Mouse (Mus musculus) hindbrain, embryonic 10.5 days (tissue): Measurements from ENCODE around the gene Ganab. TPM values are rescaled to one million over a fixed set of nuclear protein-coding genes. Genes with fewer than 3 reads are reported as not detected.
A peak's percentile ranks its signal among the peaks of the same experiment; 100 is the strongest.

ENCODE experiments used
- DNase-seq: peaks from one replicate; pipeline ENCODE4 v3.0.0-alpha.2; 2017; ENCODE audit warnings: low spot score
- H3K27ac ChIP-seq: fragments of 300-500 bp; sonication (generic); 2 replicates; pipeline ENCODE4 v1.5.1; 2016; ENCODE audit warnings: mild to moderate bottlenecking, moderate library complexity
- H3K27me3 ChIP-seq: fragments of 300-500 bp; sonication (generic); 2 replicates; pipeline ENCODE4 v1.6.1; 2016; ENCODE audit warnings: mild to moderate bottlenecking; ENCODE audit not compliant: poor library complexity, insufficient read depth, severe bottlenecking
- H3K36me3 ChIP-seq: fragments of 300-500 bp; sonication (generic); 2 replicates; pipeline ENCODE4 v1.6.1; 2016; ENCODE audit warnings: mild to moderate bottlenecking, moderate library complexity
- H3K4me1 ChIP-seq: fragments of 300-500 bp; sonication (generic); replicated peaks from 2 replicates; pipeline ENCODE4 v1.6.1; 2016; ENCODE audit warnings: mild to moderate bottlenecking
- H3K4me3 ChIP-seq: fragments of 300-500 bp; sonication (generic); 2 replicates; pipeline ENCODE4 v1.5.1; 2016; ENCODE audit warnings: mild to moderate bottlenecking, moderate library complexity
- H3K9me3 ChIP-seq: fragments of 300-500 bp; sonication (generic); 2 replicates; pipeline ENCODE4 v1.6.1; 2016; ENCODE audit warnings: mild to moderate bottlenecking, moderate library complexity
- WGBS: fragments of 180-500 bp; shearing (Covaris S2); methylation state at CpG from one replicate; pipeline ENCODE4 v1.1.7; 2016; 5-methylcytosine and 5-hydroxymethylcytosine counted together
- polyA plus RNA-seq: library from polyadenylated mRNA; unstranded; fragments of >200 nt; fragmentation: Nextera tagmentation; extraction: Ambion mirVana; gene quantifications from 2 replicates; pipeline ENCODE4 v1.2.1, GENCODE M21; 2016

Gene Ganab
- polyA plus RNA-seq, 1 experiment from 2014 or later: 113 TPM

GRCm38 (mm10) chr19:8926766-8927165, 28.9 kb downstream of the Ganab start:
- Histone ChIP-seq H3K4me3 (no peak overlapping the region), H3K27ac (no peak overlapping the region)
- 82% methylated on average over 2 of the region's 2 CpGs for WGBS

GRCm38 (mm10) chr19:8927891-8928525, 30.1 kb downstream of the Ganab start:
- H3K36me3 ChIP-seq: peaks cover 54% of the 10 kb centered on the region
- 88% methylated on average over 12 of the region's 12 CpGs for WGBS
- DNase-seq: no peak
- H3K27me3 ChIP-seq: no peaks in the 10 kb centered on the region
- H3K9me3 ChIP-seq: no peaks in the 10 kb centered on the region
- no peak overlapping the region for H3K27ac ChIP-seq
- no peak overlapping the region for H3K4me3 ChIP-seq
- peaks cover 28% of the 10 kb centered on the region for H3K4me1 ChIP-seq

More at GRCm38 (mm10) chr19:8926766-8927165, 28.9 kb downstream of the Ganab start:
- Histone ChIP-seq H3K36me3 (peaks cover 59% of the 10 kb centered on the region), H3K27me3 (no peaks in the 10 kb centered on the region), H3K4me1 (peaks cover 30% of the 10 kb centered on the region), H3K9me3 (no peaks in the 10 kb centered on the region)
- no peak for DNase-seq

GRCm38 (mm10) chr19:8928689-8929223, 30.9 kb downstream of the Ganab start:
- DNase-seq: no peak
- Histone ChIP-seq H3K4me3 (peak overlapping the region; percentile 81), H3K27me3 (no peaks in the 10 kb centered on the region), H3K27ac (peak overlapping the region; percentile 92), H3K4me1 (peaks cover 28% of the 10 kb centered on the region), H3K36me3 (peaks cover 54% of the 10 kb centered on the region), H3K9me3 (no peaks in the 10 kb centered on the region)
- WGBS: 14% methylated on average over 16 of the region's 16 CpGs

- H3K4me1 ChIP-seq: peaks cover 28% of the 10 kb centered on the region
- DNase-seq: peak; percentile 82
- peaks cover 55% of the 10 kb centered on the region for H3K36me3 ChIP-seq
- peak within 1 kb of the TSS; percentile 81 for H3K4me3 ChIP-seq
- no peaks in the 10 kb centered on the region for H3K27me3 ChIP-seq
- H3K27ac ChIP-seq: peak within 1 kb of the TSS; percentile 92
- no peaks in the 10 kb centered on the region for H3K9me3 ChIP-seq
- WGBS: under 1% methylated on average over 73 of the region's 74 CpGs
These were observed 31.6 kb downstream of the Ganab start, which contains the start of the genes Rom1 and Eml3 for GRCm38 (mm10) chr19:8929224-8930088. Rom1 (minus strand) TSS chr19:8929356. Eml3 (plus strand) TSS chr19:8929552.

GRCm38 (mm10) chr19:8930117-8930516, 32.2 kb downstream of the Ganab start:
- no peaks in the 10 kb centered on the region for H3K27me3 ChIP-seq
- H3K9me3 ChIP-seq: no peaks in the 10 kb centered on the region
- peaks cover 60% of the 10 kb centered on the region for H3K36me3 ChIP-seq
- WGBS: 15% methylated on average over 11 of the region's 11 CpGs
- H3K4me1 ChIP-seq: peaks cover 28% of the 10 kb centered on the region
- H3K4me3 ChIP-seq: peak overlapping the region; percentile 81
- DNase-seq: no peak
- H3K27ac ChIP-seq: peak overlapping the region; percentile 92

GRCm38 (mm10) chr19:8930771-8931170, 32.9 kb downstream of the Ganab start:
- 84% methylated on average over 7 of the region's 7 CpGs for WGBS
- no peak for DNase-seq
- H3K4me1 ChIP-seq: peaks cover 28% of the 10 kb centered on the region
- H3K36me3 ChIP-seq: peaks cover 60% of the 10 kb centered on the region
- H3K9me3 ChIP-seq: no peaks in the 10 kb centered on the region
- peak overlapping the region; percentile 81 for H3K4me3 ChIP-seq
- no peaks in the 10 kb centered on the region for H3K27me3 ChIP-seq
- H3K27ac ChIP-seq: no peak overlapping the region

- Histone ChIP-seq H3K4me3 (no peak overlapping the region), H3K27ac (no peak overlapping the region), H3K9me3 (no peaks in the 10 kb centered on the region), H3K36me3 (peaks cover 65% of the 10 kb centered on the region), H3K27me3 (no peaks in the 10 kb centered on the region), H3K4me1 (peaks cover 16% of the 10 kb centered on the region)
- 84% methylated on average over 2 of the region's 2 CpGs for WGBS
- DNase-seq: no peak
These were observed 38.9 kb downstream of the Ganab start for GRCm38 (mm10) chr19:8936736-8937135.

GRCm38 (mm10) chr19:8940526-8941133, 42.8 kb downstream of the Ganab start:
- Histone ChIP-seq H3K27me3 (no peaks in the 10 kb centered on the region), H3K4me3 (peak overlapping the region; percentile 95), H3K36me3 (peaks cover 60% of the 10 kb centered on the region), H3K9me3 (no peaks in the 10 kb centered on the region), H3K27ac (peak overlapping the region; percentile 98), H3K4me1 (peaks cover 46% of the 10 kb centered on the region)
- no peak for DNase-seq
- WGBS: 82% methylated on average over 15 of the region's 15 CpGs

GRCm38 (mm10) chr19:8941136-8941514, 43.3 kb downstream of the Ganab start:
- H3K4me1 ChIP-seq: peaks cover 46% of the 10 kb centered on the region
- DNase-seq: peak; percentile 18
- 40% methylated on average over 10 of the region's 10 CpGs for WGBS
- no peaks in the 10 kb centered on the region for H3K9me3 ChIP-seq
- H3K4me3 ChIP-seq: peak overlapping the region; percentile 95
- no peaks in the 10 kb centered on the region for H3K27me3 ChIP-seq
- peak overlapping the region; percentile 98 for H3K27ac ChIP-seq
- peaks cover 60% of the 10 kb centered on the region for H3K36me3 ChIP-seq

- under 1% methylated on average over 64 of the region's 64 CpGs for WGBS
- Histone ChIP-seq H3K27me3 (no peaks in the 10 kb centered on the region), H3K9me3 (no peaks in the 10 kb centered on the region), H3K4me3 (peak within 1 kb of the TSS; percentile 95), H3K36me3 (peaks cover 60% of the 10 kb centered on the region), H3K4me1 (peaks cover 46% of the 10 kb centered on the region), H3K27ac (peak within 1 kb of the TSS; percentile 98)
- peak; percentile 99 for DNase-seq
These were observed 43.8 kb downstream of the Ganab start, which contains the start of gene Mta2 for GRCm38 (mm10) chr19:8941515-8942217. Mta2 (plus strand) TSS chr19:8941875.

GRCm38 (mm10) chr19:8942276-8942964, 44.5 kb downstream of the Ganab start:
- Histone ChIP-seq H3K27ac (peak overlapping the region; percentile 98), H3K9me3 (no peaks in the 10 kb centered on the region), H3K4me1 (peaks cover 46% of the 10 kb centered on the region), H3K4me3 (peak overlapping the region; percentile 95), H3K27me3 (no peaks in the 10 kb centered on the region), H3K36me3 (peaks cover 60% of the 10 kb centered on the region)
- under 1% methylated on average over 46 of the region's 46 CpGs for WGBS
- DNase-seq: peak; percentile 71
